Mouse (Mus musculus): ENCODE results near the gene 4930469K13Rik. TPM values are rescaled to one million over a fixed set of nuclear protein-coding genes. Genes with fewer than 3 reads are reported as not detected.

The 4930469K13Rik gene
- polyA plus RNA-seq, 1 experiment = not detected

DNA sequence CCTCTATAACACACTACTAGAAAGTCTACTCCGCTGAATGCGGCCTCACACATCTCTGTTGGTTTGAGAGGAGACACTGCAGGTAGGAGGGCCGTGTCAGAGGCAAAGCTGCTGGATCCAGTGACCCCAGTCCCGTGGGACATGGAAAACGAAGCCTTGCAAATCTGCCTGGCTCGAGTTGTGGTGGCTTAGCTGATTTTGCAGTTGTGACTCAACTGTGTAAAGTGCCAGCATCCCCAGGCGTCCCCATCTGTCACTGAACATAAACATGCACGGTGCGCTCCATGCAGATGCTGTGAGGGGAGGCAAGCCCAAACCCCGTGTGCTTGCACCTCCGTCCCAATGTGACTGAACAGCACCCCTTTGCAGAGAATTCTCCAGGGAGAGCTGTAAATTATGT, 168.9 kb downstream of the 4930469K13Rik start:
- no peaks in the 10 kb centered on the region for H3K36me3 ChIP-seq (ENCODE audit: control insufficient read depth, insufficient read depth, low read length)
- H3K4me3 ChIP-seq (ENCODE audit: extremely low read depth, insufficient read depth, insufficient read length) = no peak overlapping the region
- 86% methylated on average over 11 of the region's 11 CpGs for WGBS
- H3K27me3 ChIP-seq (ENCODE audit: control insufficient read depth, insufficient read depth, low read length) = no peaks in the 10 kb centered on the region
- peaks cover 6% of the 10 kb centered on the region; the same call in 1 of the 2 replicates for H3K4me1 ChIP-seq (ENCODE audit: control insufficient read depth, insufficient read depth, insufficient read length)
- H3K27ac ChIP-seq (ENCODE audit: insufficient read depth, low read length) = no peak overlapping the region
- TF ChIP-seq POLR2A (IDR thresholded peaks at IDR 0.05; ENCODE audit: low read depth, low read length) = no peak
- TF ChIP-seq CTCF (IDR thresholded peaks at IDR 0.05; ENCODE audit: extremely low read depth, insufficient read depth, insufficient read length, insufficient replicate concordance) = no peak
- DNase-seq (ENCODE audit: low read depth in 1 of 2, low spot score in 2 of 2) = no peak

GRCm38 (mm10) chr11:33928658-33929057, 169.7 kb downstream of the 4930469K13Rik start:
- TF ChIP-seq POLR2A (IDR thresholded peaks at IDR 0.05; ENCODE audit: low read depth, low read length) (no peak), CTCF (IDR thresholded peaks at IDR 0.05; ENCODE audit: extremely low read depth, insufficient read depth, insufficient read length, insufficient replicate concordance) (peak; percentile 31; the same call in 1 of the 2 replicates)
- 51% methylated on average over 7 of the region's 7 CpGs for WGBS
- Histone ChIP-seq H3K27me3 (ENCODE audit: control insufficient read depth, insufficient read depth, low read length) (no peaks in the 10 kb centered on the region), H3K27ac (ENCODE audit: insufficient read depth, low read length) (no peak overlapping the region), H3K36me3 (ENCODE audit: control insufficient read depth, insufficient read depth, low read length) (no peaks in the 10 kb centered on the region), H3K4me1 (ENCODE audit: control insufficient read depth, insufficient read depth, insufficient read length) (peaks cover 6% of the 10 kb centered on the region; the same call in 1 of the 2 replicates), H3K4me3 (ENCODE audit: extremely low read depth, insufficient read depth, insufficient read length) (no peak overlapping the region)
- peak in 1 of 2 experiments; percentile 24 for DNase-seq (ENCODE audit: low read depth in 1 of 2, low spot score in 2 of 2)

- Histone ChIP-seq H3K4me1 (ENCODE audit: control insufficient read depth, insufficient read depth, insufficient read length) (peaks cover 4% of the 10 kb centered on the region; the same call in 1 of the 2 replicates), H3K27me3 (ENCODE audit: control insufficient read depth, insufficient read depth, low read length) (no peaks in the 10 kb centered on the region), H3K36me3 (ENCODE audit: control insufficient read depth, insufficient read depth, low read length) (no peaks in the 10 kb centered on the region), H3K4me3 (ENCODE audit: extremely low read depth, insufficient read depth, insufficient read length) (no peak overlapping the region), H3K27ac (ENCODE audit: insufficient read depth, low read length) (no peak overlapping the region)
- TF ChIP-seq CTCF (IDR thresholded peaks at IDR 0.05; ENCODE audit: extremely low read depth, insufficient read depth, insufficient read length, insufficient replicate concordance) (no peak), POLR2A (IDR thresholded peaks at IDR 0.05; ENCODE audit: low read depth, low read length) (no peak)
- WGBS = 52% methylated on average over 4 of the region's 4 CpGs
- no peak for DNase-seq (ENCODE audit: low read depth in 1 of 2, low spot score in 2 of 2)
Measured at GRCm38 (mm10) chr11:33927836-33928235, 170.5 kb downstream of the 4930469K13Rik start.

DNA sequence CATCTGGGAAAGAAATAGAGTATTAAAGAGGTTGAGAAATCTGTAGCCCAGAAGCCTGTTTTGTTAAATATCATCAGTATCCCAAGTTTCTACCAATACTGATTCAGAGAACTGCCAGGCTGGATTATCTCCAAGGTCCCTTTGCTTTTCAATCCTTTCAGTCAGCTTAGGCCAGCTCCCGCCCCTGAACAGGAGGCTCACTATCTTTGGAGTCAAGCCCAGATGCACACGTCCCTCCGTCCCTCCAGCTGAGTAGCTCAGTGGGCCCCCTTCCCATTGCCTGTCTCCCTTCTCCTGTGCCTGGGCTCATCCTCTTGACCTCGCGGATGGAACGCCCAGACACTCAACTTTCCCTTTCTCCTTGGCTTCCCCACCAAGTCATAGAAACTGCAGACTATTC, 171.0 kb downstream of the 4930469K13Rik start:
- TF ChIP-seq CTCF (IDR thresholded peaks at IDR 0.05; ENCODE audit: extremely low read depth, insufficient read depth, insufficient read length, insufficient replicate concordance) (no peak), POLR2A (IDR thresholded peaks at IDR 0.05; ENCODE audit: low read depth, low read length) (no peak)
- Histone ChIP-seq H3K27ac (ENCODE audit: insufficient read depth, low read length) (no peak overlapping the region), H3K36me3 (ENCODE audit: control insufficient read depth, insufficient read depth, low read length) (no peaks in the 10 kb centered on the region), H3K4me3 (ENCODE audit: extremely low read depth, insufficient read depth, insufficient read length) (no peak overlapping the region), H3K4me1 (ENCODE audit: control insufficient read depth, insufficient read depth, insufficient read length) (no peaks in the 10 kb centered on the region; the same call in 1 of the 2 replicates), H3K27me3 (ENCODE audit: control insufficient read depth, insufficient read depth, low read length) (no peaks in the 10 kb centered on the region)
- WGBS = 81% methylated on average over 6 of the region's 6 CpGs
- no peak for DNase-seq (ENCODE audit: low read depth in 1 of 2, low spot score in 2 of 2)

DNA sequence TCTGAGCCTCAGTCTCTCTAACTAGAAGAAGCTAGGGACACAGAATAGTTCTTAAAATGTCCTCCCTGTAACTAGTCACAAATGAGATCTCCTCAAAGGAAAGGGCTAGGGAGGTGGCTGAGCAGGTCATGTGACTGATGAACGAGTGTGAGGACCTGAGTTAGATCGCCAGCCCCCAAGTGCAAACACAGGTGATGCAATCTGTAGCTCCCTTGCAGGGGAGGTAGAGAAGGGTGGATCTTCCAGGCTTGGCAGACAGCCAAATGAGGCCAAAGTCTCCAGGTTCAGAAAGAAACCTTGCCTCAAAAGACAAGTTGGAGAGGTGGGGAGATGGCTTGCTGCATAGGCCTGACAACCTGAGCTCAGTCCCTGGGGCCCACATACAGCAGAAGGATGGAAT, 171.8 kb downstream of the 4930469K13Rik start:
- Histone ChIP-seq H3K4me3 (ENCODE audit: extremely low read depth, insufficient read depth, insufficient read length) (no peak overlapping the region), H3K27ac (ENCODE audit: insufficient read depth, low read length) (no peak overlapping the region), H3K36me3 (ENCODE audit: control insufficient read depth, insufficient read depth, low read length) (no peaks in the 10 kb centered on the region), H3K4me1 (ENCODE audit: control insufficient read depth, insufficient read depth, insufficient read length) (no peaks in the 10 kb centered on the region), H3K27me3 (ENCODE audit: control insufficient read depth, insufficient read depth, low read length) (no peaks in the 10 kb centered on the region)
- 56% methylated on average over 2 of the region's 2 CpGs for WGBS
- DNase-seq (ENCODE audit: low read depth in 1 of 2, low spot score in 2 of 2) = no peak
- TF ChIP-seq CTCF (IDR thresholded peaks at IDR 0.05; ENCODE audit: extremely low read depth, insufficient read depth, insufficient read length, insufficient replicate concordance) = no peak
- no peak for TF ChIP-seq POLR2A (IDR thresholded peaks at IDR 0.05; ENCODE audit: low read depth, low read length)

- TF ChIP-seq POLR2A (IDR thresholded peaks at IDR 0.05; ENCODE audit: low read depth, low read length) = no peak
- no peak for TF ChIP-seq CTCF (IDR thresholded peaks at IDR 0.05; ENCODE audit: extremely low read depth, insufficient read depth, insufficient read length, insufficient replicate concordance)
- WGBS = 89% methylated on average over 8 of the region's 8 CpGs
Measured at GRCm38 (mm10) chr11:33925778-33926177, 172.6 kb downstream of the 4930469K13Rik start.

More at GRCm38 (mm10) chr11:33925778-33926177, 172.6 kb downstream of the 4930469K13Rik start:
- Histone ChIP-seq H3K36me3 (ENCODE audit: control insufficient read depth, insufficient read depth, low read length) (no peaks in the 10 kb centered on the region), H3K27me3 (ENCODE audit: control insufficient read depth, insufficient read depth, low read length) (no peaks in the 10 kb centered on the region), H3K27ac (ENCODE audit: insufficient read depth, low read length) (no peak overlapping the region), H3K4me1 (ENCODE audit: control insufficient read depth, insufficient read depth, insufficient read length) (no peaks in the 10 kb centered on the region), H3K4me3 (ENCODE audit: extremely low read depth, insufficient read depth, insufficient read length) (no peak overlapping the region)
- DNase-seq (ENCODE audit: low read depth in 1 of 2, low spot score in 2 of 2) = no peak

Other genes starting within 250 kb of the 4930469K13Rik start
- 0.27 and 0.48 TPM in 2 replicates for gene Kcnmb1, start 135.5 kb downstream of the 4930469K13Rik start, polyA plus RNA-seq (2012; rRNA removed)
- not detected in 2 replicates for gene Kcnip1, start 105.4 kb downstream of the 4930469K13Rik start, polyA plus RNA-seq (2012; rRNA removed)
- gene Lcp2, start 51.6 kb downstream of the 4930469K13Rik start, polyA plus RNA-seq (2012; rRNA removed) = 34.0 and 34.2 TPM in 2 replicates
- gene Foxi1, start 109.5 kb upstream of the 4930469K13Rik start, polyA plus RNA-seq (2012; rRNA removed) = not detected in 2 replicates
- 0.05 TPM in 1 of 2 replicates, not detected in the other for gene Fam196b, start 216.3 kb upstream of the 4930469K13Rik start, polyA plus RNA-seq (2012; rRNA removed)